18 mouse cellular contexts compared by ENCODE assay signal in the genomic region with DNA sequence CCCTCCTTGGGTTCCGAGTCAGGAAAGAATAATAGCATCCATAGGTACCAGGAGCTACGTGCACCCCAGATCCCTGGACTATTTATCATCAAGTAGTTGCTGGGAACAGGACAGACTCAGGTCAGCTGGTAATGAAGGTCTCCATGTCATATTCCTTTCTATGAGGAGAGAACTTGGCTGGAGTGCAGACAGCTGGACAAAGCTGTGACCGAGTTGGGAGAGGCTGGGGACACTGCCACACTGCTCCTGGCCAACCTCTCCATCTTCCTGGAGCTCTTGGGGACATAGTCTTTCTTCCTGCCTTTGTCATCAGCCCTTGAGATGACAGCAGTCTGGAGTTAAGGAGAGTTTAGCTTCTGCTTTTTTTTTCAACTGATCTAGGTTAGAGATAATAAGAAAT.
DNase-seq lines count a peak whose midpoint lies in the region; ATAC-seq and TF ChIP-seq lines count a peak whose summit lies in the region.
"Had no signal": no experiment of that assay in that cellular context is flagged by ENCODE, and none has a peak within 500 bp of the region (broad histone marks: within the 10 kb centered on the region; RNA-seq: fewer than 3 reads in every experiment).

No protein-coding gene starts in this region.

- no peak for DNase-seq in hindbrain, embryonic 10.5 days (ENCODE audit: low spot score)
- DNase-seq in lung, postnatal 10 days = no peak
- DNase-seq in embryo, embryonic 10 days (ENCODE audit: low spot score) = no peak
- no peak for DNase-seq in forebrain, embryonic 10.5 days (ENCODE audit: extremely low spot score, low spot score)
- DNase-seq: adrenal gland, postnatal 14 days; cerebellum, adult 18-20 months; kidney, adult 11 months; right cerebral cortex, postnatal 14 days; thymus, postnatal 4 days had no signal

- H3K9me3 ChIP-seq in hindbrain, embryonic 10.5 days = no peaks in the 10 kb centered on the region
- no peaks in the 10 kb centered on the region for H3K9me3 ChIP-seq in hindbrain, embryonic 16.5 days (ENCODE audit: control insufficient read depth, low read length)
- no peaks in the 10 kb centered on the region for H3K9me3 ChIP-seq in lung, embryonic 15.5 days
- H3K9me3 ChIP-seq in hindbrain, embryonic 13.5 days = no peaks in the 10 kb centered on the region
- peaks cover 3% of the 10 kb centered on the region; the same call in 1 of the 2 replicates for H3K9me3 ChIP-seq in forebrain, embryonic 10.5 days
- H3K9me3 ChIP-seq: embryonic facial prominence, embryonic 13.5 days; hindbrain, embryonic 15.5 days had no signal

- H3K27ac ChIP-seq in hindbrain, embryonic 10.5 days = 0 out of 2 replicates have a peak overlapping the region, but pooled peaks have one; percentile 41
- no peak overlapping the region for H3K27ac ChIP-seq in hindbrain, embryonic 16.5 days (ENCODE audit: low read depth, low read length)
- 0 out of 2 replicates have a peak overlapping the region, but pooled peaks have one; percentile 69 for H3K27ac ChIP-seq in lung, embryonic 15.5 days
- peak overlapping the region; percentile 31; the same call in 1 of the 2 replicates for H3K27ac ChIP-seq in cortical plate, adult 2 months (ENCODE audit: insufficient read depth, low read length)
- H3K27ac ChIP-seq in hindbrain, embryonic 13.5 days = peak overlapping the region; percentile 83
- H3K27ac ChIP-seq in forebrain, embryonic 10.5 days = no peak overlapping the region

- no peak for TF ChIP-seq POLR2A in cortical plate, adult 2 months (IDR thresholded peaks at IDR 0.05; ENCODE audit: extremely low read depth, insufficient read depth, low read length)

- ATAC-seq in hindbrain, embryonic 16.5 days = no peak
- no peak for ATAC-seq in lung, embryonic 15.5 days (ENCODE audit: borderline replicate concordance, extremely low read depth, low FRiP score, low TSS enrichment)
- no peak for ATAC-seq in hindbrain, embryonic 13.5 days (ENCODE audit: low FRiP score)
- ATAC-seq: activated CD4-positive, CD25-positive, alpha-beta regulatory T cell, adult 4 months; Patski had no signal

- 84% methylated on average over 3 of the region's 3 CpGs for WGBS in hindbrain, embryonic 10.5 days
- WGBS in hindbrain, embryonic 16.5 days = 52% methylated on average over 3 of the region's 3 CpGs
- WGBS in lung, embryonic 15.5 days = 53% methylated on average over 3 of the region's 3 CpGs
- 67% methylated on average over 3 of the region's 3 CpGs for WGBS in hindbrain, embryonic 13.5 days
- 81% methylated on average over 3 of the region's 3 CpGs for WGBS in forebrain, embryonic 10.5 days

- H3K9ac ChIP-seq in hindbrain, embryonic 16.5 days (ENCODE audit: low read depth, low read length) = no peak overlapping the region
- H3K9ac ChIP-seq in lung, embryonic 15.5 days = no peak overlapping the region
- no peak overlapping the region for H3K9ac ChIP-seq in hindbrain, embryonic 13.5 days
- H3K9ac ChIP-seq: embryonic facial prominence, embryonic 13.5 days; hindbrain, embryonic 15.5 days had no signal

- H3K36me3 ChIP-seq in hindbrain, embryonic 10.5 days = peaks cover 85% of the 10 kb centered on the region
- H3K36me3 ChIP-seq in hindbrain, embryonic 16.5 days (ENCODE audit: control insufficient read depth, insufficient read depth, low read length) = peaks cover 24% of the 10 kb centered on the region
- peaks cover 42% of the 10 kb centered on the region for H3K36me3 ChIP-seq in lung, embryonic 15.5 days
- peaks cover 85% of the 10 kb centered on the region for H3K36me3 ChIP-seq in hindbrain, embryonic 13.5 days
- peaks cover 61% of the 10 kb centered on the region for H3K36me3 ChIP-seq in forebrain, embryonic 10.5 days (replicated peaks)

- no peak overlapping the region for H3K4me3 ChIP-seq in hindbrain, embryonic 10.5 days
- H3K4me3 ChIP-seq in hindbrain, embryonic 16.5 days (ENCODE audit: low read length) = no peak overlapping the region
- H3K4me3 ChIP-seq in lung, embryonic 15.5 days = no peak overlapping the region
- no peak overlapping the region for H3K4me3 ChIP-seq in cortical plate, adult 2 months (ENCODE audit: insufficient read depth, low read length)
- no peak overlapping the region for H3K4me3 ChIP-seq in hindbrain, embryonic 13.5 days
- no peak overlapping the region for H3K4me3 ChIP-seq in forebrain, embryonic 10.5 days
- H3K4me3 ChIP-seq: embryonic facial prominence, embryonic 13.5 days; hindbrain, embryonic 15.5 days had no signal

- TF ChIP-seq CTCF in cortical plate, adult 2 months (IDR thresholded peaks at IDR 0.05; ENCODE audit: extremely low read depth, insufficient read depth, low read length) = no peak

- H3K4me1 ChIP-seq in hindbrain, embryonic 10.5 days (replicated peaks) = peaks cover 38% of the 10 kb centered on the region
- H3K4me1 ChIP-seq in hindbrain, embryonic 16.5 days (ENCODE audit: control insufficient read depth, insufficient read depth, low read depth, low read length) = peaks cover 8% of the 10 kb centered on the region
- peaks cover 49% of the 10 kb centered on the region for H3K4me1 ChIP-seq in lung, embryonic 15.5 days
- H3K4me1 ChIP-seq in cortical plate, adult 2 months (ENCODE audit: control insufficient read depth, insufficient read depth, low read length) = no peaks in the 10 kb centered on the region
- H3K4me1 ChIP-seq in hindbrain, embryonic 13.5 days (replicated peaks) = peaks cover 19% of the 10 kb centered on the region
- peaks cover 9% of the 10 kb centered on the region for H3K4me1 ChIP-seq in forebrain, embryonic 10.5 days

- no peaks in the 10 kb centered on the region for H3K27me3 ChIP-seq in hindbrain, embryonic 10.5 days (ENCODE audit: insufficient read depth, poor library complexity, severe bottlenecking)
- no peaks in the 10 kb centered on the region for H3K27me3 ChIP-seq in hindbrain, embryonic 16.5 days (replicated peaks; ENCODE audit: control insufficient read depth, insufficient read depth, low read length)
- H3K27me3 ChIP-seq in lung, embryonic 15.5 days = no peaks in the 10 kb centered on the region
- H3K27me3 ChIP-seq in hindbrain, embryonic 13.5 days = no peaks in the 10 kb centered on the region
- H3K27me3 ChIP-seq in forebrain, embryonic 10.5 days (ENCODE audit: poor library complexity, severe bottlenecking) = no peaks in the 10 kb centered on the region
- H3K27me3 ChIP-seq: embryonic facial prominence, embryonic 13.5 days; hindbrain, embryonic 15.5 days; Patski had no signal

- H3K4me2 ChIP-seq in hindbrain, embryonic 16.5 days (ENCODE audit: low read length) = no peak overlapping the region
- H3K4me2 ChIP-seq in lung, embryonic 15.5 days = no peak overlapping the region
- no peak overlapping the region for H3K4me2 ChIP-seq in hindbrain, embryonic 13.5 days
- H3K4me2 ChIP-seq: embryonic facial prominence, embryonic 13.5 days; hindbrain, embryonic 15.5 days; liver, embryonic 11.5 days had no signal

Comparison
In these comparisons a context has a peak if more than half of its experiments do, and no peak if none do; other contexts are left out.
1. H3K27ac ChIP-seq: peak in hindbrain, embryonic 10.5 days (single experiment), lung, embryonic 15.5 days (single experiment), cortical plate, adult 2 months (single experiment) and hindbrain, embryonic 13.5 days (single experiment); none in hindbrain, embryonic 16.5 days (single experiment) and forebrain, embryonic 10.5 days (single experiment).